Mouse (Mus musculus): ENCODE measurements around the gene Neu3.
"Not testable (repeated sequence)": the region's sequence is repeated elsewhere in the genome, so short reads cannot be mapped to it uniquely, and the experiment has no call there.

The Neu3 gene

GRCm38 (mm10) chr7:99834314-99834853 is 6.2 kb upstream of the Neu3 start:
- no peak for DNase-seq (ENCODE audit: low read depth, low spot score)

- no peak for DNase-seq (ENCODE audit: low read depth, low spot score)
These were observed 5.6 kb upstream of the Neu3 start for GRCm38 (mm10) chr7:99833846-99834222.

- DNase-seq (ENCODE audit: low read depth, low spot score): no peak
These were observed 5.1 kb upstream of the Neu3 start for GRCm38 (mm10) chr7:99833115-99833845.

GRCm38 (mm10) chr7:99826096-99826495 is 2.1 kb downstream of the Neu3 start:
- no peak for DNase-seq (ENCODE audit: low read depth, low spot score)

DNA sequence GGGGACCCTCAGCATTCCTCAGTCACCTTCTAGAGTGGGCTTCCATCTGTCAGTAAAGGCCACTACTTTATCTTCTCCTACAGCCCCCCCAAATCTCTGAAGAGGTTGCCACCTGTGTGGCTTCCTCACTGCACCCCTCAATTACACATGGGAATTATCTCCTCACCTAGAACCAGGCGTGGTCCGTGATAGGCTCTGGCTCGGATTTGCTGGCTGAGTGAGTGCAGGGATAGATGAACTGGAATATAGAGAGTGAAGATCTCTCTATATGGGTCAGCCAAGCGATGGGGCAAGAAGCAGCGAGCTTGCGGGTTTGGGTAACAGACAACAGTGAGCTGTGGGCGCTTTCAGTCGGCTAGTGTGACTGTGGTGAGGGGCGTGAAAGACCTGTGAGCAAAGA is 2.7 kb downstream of the Neu3 start:
- no peak for DNase-seq (ENCODE audit: low read depth, low spot score)

GRCm38 (mm10) chr7:99824649-99825483 is 3.4 kb downstream of the Neu3 start:
- no peak for DNase-seq (ENCODE audit: low read depth, low spot score)

GRCm38 (mm10) chr7:99823045-99823663 is 5.1 kb downstream of the Neu3 start:
- no peak for DNase-seq (ENCODE audit: low read depth, low spot score)

- no peak for DNase-seq (ENCODE audit: low read depth, low spot score)
These were observed 5.8 kb downstream of the Neu3 start for GRCm38 (mm10) chr7:99822426-99822825.

DNA sequence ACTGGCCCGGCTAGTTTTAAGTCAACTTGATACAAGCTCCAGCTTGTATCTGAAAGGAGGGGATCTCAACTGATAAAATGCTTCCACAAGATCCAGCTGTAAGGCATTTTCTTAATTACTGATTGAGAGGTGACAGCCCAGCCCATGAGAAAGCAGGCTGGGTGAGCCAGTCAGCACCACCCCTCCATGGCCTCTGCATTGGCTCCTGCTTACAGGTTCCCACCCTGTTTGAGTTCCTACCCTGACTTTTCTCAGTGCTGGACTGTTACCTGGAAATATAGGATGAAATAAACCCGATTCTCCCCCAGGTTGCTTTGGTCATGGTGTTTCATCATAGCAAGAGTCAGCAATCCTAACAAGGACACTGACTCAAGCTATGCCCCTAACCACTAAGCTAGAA is 6.3 kb downstream of the Neu3 start:
- DNase-seq (ENCODE audit: low read depth, low spot score): no peak

GRCm38 (mm10) chr7:99818181-99818725 is 10.0 kb downstream of the Neu3 start:
- DNase-seq (ENCODE audit: low read depth, low spot score): not testable (repeated sequence)

DNA sequence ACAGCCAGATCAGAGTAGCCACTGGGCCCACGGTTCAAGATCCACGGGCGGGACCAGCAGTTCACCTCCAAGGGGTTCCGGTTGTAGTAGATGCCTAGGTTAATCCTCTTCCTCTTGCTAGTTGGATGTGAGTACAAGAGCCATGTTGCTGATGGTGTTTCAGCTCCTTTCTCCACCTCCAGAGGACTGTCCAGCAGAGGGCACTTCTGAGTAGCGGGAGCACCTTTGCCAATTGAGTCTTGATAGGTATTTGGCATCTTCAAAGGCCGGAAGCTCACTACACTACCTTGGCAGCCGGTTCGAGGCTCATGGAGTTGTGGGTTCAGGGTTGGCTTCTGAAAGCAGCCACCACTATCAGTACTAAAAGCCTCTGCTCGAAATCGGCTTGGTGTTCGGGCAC is 14.8 kb downstream of the Neu3 start:
- peak; percentile 58 for DNase-seq (ENCODE audit: low read depth, low spot score)

GRCm38 (mm10) chr7:99811661-99812060 is 16.6 kb downstream of the Neu3 start:
- no peak for DNase-seq (ENCODE audit: low read depth, low spot score)

DNA sequence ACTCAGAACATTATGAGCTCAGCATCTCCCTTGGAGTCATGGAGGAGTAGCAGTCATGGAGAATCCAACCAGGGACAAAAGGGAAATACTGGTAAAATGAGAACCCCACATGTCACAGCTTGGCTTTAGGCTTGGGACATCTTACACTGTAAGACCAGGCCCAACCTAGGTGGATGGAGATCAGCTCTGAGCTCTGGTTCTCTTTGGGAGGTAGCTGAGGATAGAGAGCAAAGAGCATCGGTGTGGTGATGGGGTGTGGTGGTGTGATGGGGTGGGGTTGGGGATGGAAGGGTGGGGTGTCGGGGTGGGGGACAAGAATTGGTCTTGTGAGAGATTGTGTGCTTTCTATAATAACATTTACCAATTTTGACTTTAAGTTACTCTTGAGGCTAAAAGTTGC is 17.4 kb downstream of the Neu3 start:
- DNase-seq (ENCODE audit: low read depth, low spot score): no peak

- not testable (repeated sequence) for DNase-seq (ENCODE audit: low read depth, low spot score)
These were observed 21.2 kb downstream of the Neu3 start for GRCm38 (mm10) chr7:99807043-99807442.

GRCm38 (mm10) chr7:99805340-99805739 is 22.9 kb downstream of the Neu3 start:
- DNase-seq (ENCODE audit: low read depth, low spot score): no peak

- not testable (repeated sequence) for DNase-seq (ENCODE audit: low read depth, low spot score)
These were observed 24.2 kb downstream of the Neu3 start for GRCm38 (mm10) chr7:99804033-99804432.

- no peak for DNase-seq (ENCODE audit: low read depth, low spot score)
These were observed 24.7 kb downstream of the Neu3 start for GRCm38 (mm10) chr7:99803535-99803934.

DNA sequence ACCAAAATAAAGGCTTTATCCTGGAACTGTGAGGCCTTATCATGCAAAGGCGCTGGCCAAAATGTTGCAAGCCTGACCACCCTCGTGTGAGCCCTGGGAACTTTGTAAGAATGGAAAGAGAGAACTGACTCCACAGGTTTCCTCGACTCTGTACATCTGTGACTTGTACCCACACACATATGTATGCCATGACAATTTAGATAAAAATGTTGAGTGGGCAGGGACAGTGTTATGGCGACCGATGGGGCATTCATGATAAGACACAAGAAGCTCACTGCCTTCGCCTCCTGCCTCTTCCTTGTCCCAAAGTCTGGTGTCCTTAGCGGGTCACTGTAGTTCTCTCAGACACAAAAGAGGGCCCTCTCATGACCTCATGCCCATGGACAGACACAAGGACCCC is 29.1 kb downstream of the Neu3 start:
- no peak for DNase-seq (ENCODE audit: low read depth, low spot score)

DNA sequence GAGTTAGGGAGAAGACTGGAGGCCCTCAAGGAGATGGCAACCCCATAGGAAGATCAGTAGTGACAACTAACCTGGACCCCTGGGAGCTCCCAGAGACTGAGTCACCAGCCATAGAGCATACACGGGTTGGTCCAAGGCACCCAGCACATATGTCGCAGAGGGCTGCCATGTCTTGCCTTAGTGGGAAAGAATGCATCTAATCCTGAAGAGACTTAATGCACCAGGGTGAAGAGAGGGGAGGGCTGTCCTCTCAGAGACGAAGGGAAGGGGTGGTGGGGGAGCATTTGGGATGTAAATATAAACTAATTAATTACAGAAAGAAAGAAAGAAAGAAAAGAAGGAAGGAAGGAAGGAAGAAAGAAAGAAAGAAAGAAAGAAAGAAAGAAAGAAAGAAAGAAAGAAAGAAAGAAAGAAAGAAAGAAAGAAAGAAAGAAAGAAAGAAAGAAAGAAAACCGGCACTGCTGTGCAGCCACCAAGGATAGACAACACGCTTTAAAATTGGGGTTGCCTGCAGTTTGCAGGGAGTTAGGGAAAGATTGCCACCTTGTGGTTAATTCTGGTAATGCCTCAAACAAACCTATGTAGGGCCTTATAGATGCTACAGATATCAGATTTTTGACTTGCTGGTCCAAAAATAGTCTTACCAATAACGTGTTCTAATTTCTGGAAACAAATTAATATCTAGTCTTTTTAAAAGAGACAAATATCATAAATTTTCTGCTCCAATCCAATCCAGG is 30.1 kb downstream of the Neu3 start:
- peak; percentile 94 for DNase-seq (ENCODE audit: low read depth, low spot score)

GRCm38 (mm10) chr7:99797261-99797660 is 31.0 kb downstream of the Neu3 start:
- DNase-seq (ENCODE audit: low read depth, low spot score): no peak

DNA sequence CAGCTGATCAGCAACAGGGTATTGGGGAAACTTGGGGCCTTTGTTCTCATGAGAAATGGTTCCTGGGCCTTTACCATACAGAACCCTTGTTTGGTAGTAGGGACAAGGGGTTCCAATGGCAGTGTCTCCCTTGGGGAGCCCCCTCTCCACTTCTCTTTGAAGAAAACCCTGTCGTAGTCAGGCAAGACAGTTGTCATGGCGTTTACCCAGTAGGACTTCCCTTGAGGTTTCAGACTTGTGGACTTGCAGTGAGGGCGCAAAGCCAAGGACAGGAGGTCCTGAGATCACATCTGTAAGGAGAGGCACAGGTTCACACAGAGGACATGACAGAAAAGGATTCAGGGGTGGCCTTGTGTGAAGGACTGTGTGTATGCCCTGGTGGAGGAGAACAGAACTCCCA is 31.7 kb downstream of the Neu3 start:
- no peak for DNase-seq (ENCODE audit: low read depth, low spot score)

All from brain, adult 2 months (tissue).